Mouse (Mus musculus) ES-E14 (cell line): ENCODE results near the gene Sh3pxd2b. TPM values are rescaled to one million over a fixed set of nuclear protein-coding genes. Genes with fewer than 3 reads are reported as not detected.

ENCODE experiments used
- DNase-seq: peaks from one replicate; pipeline ENCODE4 v3.0.0-alpha.2; 2013; ENCODE audit warnings: low read depth, low spot score
- H3K27ac ChIP-seq: 2 replicates; pipeline ENCODE4 v1.5.1; 2012; ENCODE audit warnings: low read depth, mild to moderate bottlenecking, low read length, moderate library complexity, mixed read lengths; ENCODE audit not compliant: poor library complexity, insufficient read depth, severe bottlenecking
- H3K36me3 ChIP-seq: 2 replicates; pipeline ENCODE4 v1.6.1; 2012; ENCODE audit warnings: mild to moderate bottlenecking, low read length, moderate library complexity, mixed read lengths; ENCODE audit not compliant: control insufficient read depth, poor library complexity, insufficient read depth, severe bottlenecking
- H3K4me1 ChIP-seq, 2 experiments: fragments of 150-350 bp in 1 of 2; sonication (generic) in 1 of 2; 2 replicates each; pipeline ENCODE4 v1.6.1; 2012; ENCODE audit warnings: low read length in 2 of 2, mild to moderate bottlenecking in 1 of 2, mixed read lengths in 1 of 2; ENCODE audit not compliant: control insufficient read depth in 2 of 2, insufficient read depth in 2 of 2, poor library complexity in 1 of 2
- H3K4me3 ChIP-seq, 2 experiments: fragments of 150-350 bp in 1 of 2; sonication (generic) in 1 of 2; 2 replicates each; pipeline ENCODE4 v1.5.1; 2012; ENCODE audit warnings: low read length in 2 of 2, low read depth in 1 of 2, mild to moderate bottlenecking in 1 of 2, mixed read lengths in 1 of 2; ENCODE audit not compliant: insufficient read depth in 1 of 2, poor library complexity in 1 of 2, severe bottlenecking in 1 of 2
- H3K9ac ChIP-seq: 2 replicates; pipeline ENCODE4 v1.6.1; 2012; ENCODE audit warnings: low read depth, mild to moderate bottlenecking, low read length, mixed read lengths; ENCODE audit not compliant: poor library complexity, insufficient read depth, severe bottlenecking
- H3K9me3 ChIP-seq: fragments of 150-350 bp; sonication (generic); 2 replicates; pipeline ENCODE4 v1.6.1; 2012; ENCODE audit warnings: low read depth, mild to moderate bottlenecking, low read length; ENCODE audit not compliant: control insufficient read depth, insufficient read depth
- CHD2 ChIP-seq: IDR thresholded peaks from 2 replicates; pipeline ENCODE4 v1.6.1; 2014; ENCODE audit warnings: mild to moderate bottlenecking, low read depth, low read length, inconsistent platforms
- HCFC1 ChIP-seq: IDR thresholded peaks from 2 replicates; pipeline ENCODE4 v1.6.1; 2012; ENCODE audit warnings: low read length, inconsistent platforms, borderline replicate concordance; ENCODE audit not compliant: insufficient read depth
- MAFK ChIP-seq: IDR thresholded peaks from 2 replicates; pipeline ENCODE4 v1.6.1; 2014; ENCODE audit warnings: mild to moderate bottlenecking, low read depth, low read length, inconsistent platforms; ENCODE audit not compliant: insufficient read depth
- ZC3H11A ChIP-seq: IDR thresholded peaks from 2 replicates; pipeline ENCODE4 v1.6.1; 2012; ENCODE audit warnings: low read depth, mild to moderate bottlenecking, inconsistent platforms, low read length, borderline replicate concordance
- ZNF384 ChIP-seq: IDR thresholded peaks from 2 replicates; pipeline ENCODE4 v1.6.1; 2012; ENCODE audit warnings: low read depth, low read length, inconsistent platforms
- in situ Hi-C, 2 experiments: fragments of 600-800 bp; cut with MboI; formaldehyde crosslinking; loops; one replicate each; pipeline ENCODE4 v1.15.1; 2025; ENCODE audit warnings: low sequenced_read_pairs in 2 of 2, inconsistent platforms in 1 of 2; ENCODE audit not compliant: unreplicated experiment in 2 of 2
- total RNA-seq: library from RNA; depleted of rRNA; stranded (reverse); fragments of 300-350 nt; gene quantifications from 2 replicates; pipeline ENCODE4 v1.2.3, GENCODE M21; 2012

Sh3pxd2b gene
- total RNA-seq, 1 experiment: 6.8 TPM

GRCm38 (mm10) chr11:32345504-32346297 lies 1.9 kb upstream of the Sh3pxd2b start:
- Histone ChIP-seq H3K9ac (no peak overlapping the region), H3K4me1 (peaks cover 0 to 12% of the 10 kb centered on the region in 2 experiments; a peak in 2 of 4 replicates), H3K4me3 (no peak overlapping the region), H3K27ac (no peak overlapping the region), H3K9me3 (no peaks in the 10 kb centered on the region), H3K36me3 (no peaks in the 10 kb centered on the region)
- no peak for TF ChIP-seq CHD2
- no peak for TF ChIP-seq ZC3H11A
- TF ChIP-seq MAFK: no peak
- TF ChIP-seq ZNF384: no peak
- no peak for TF ChIP-seq HCFC1
- in situ Hi-C loops: no loop called here
- no peak for DNase-seq

- no peaks in the 10 kb centered on the region for H3K9me3 ChIP-seq
- TF ChIP-seq ZNF384 (no peak), ZC3H11A (no peak), HCFC1 (no peak), MAFK (no peak), CHD2 (no peak)
- H3K4me3 ChIP-seq: peak overlapping the region; percentile 80 to 99
- in situ Hi-C loops: no loop called here
- DNase-seq: no peak
- no peaks in the 10 kb centered on the region for H3K36me3 ChIP-seq
- H3K4me1 ChIP-seq: peaks cover 0 to 12% of the 10 kb centered on the region in 2 experiments; a peak in 2 of 4 replicates
- peak overlapping the region; percentile 87 for H3K9ac ChIP-seq
- H3K27ac ChIP-seq: no peak overlapping the region
These were observed 385 bp upstream of the Sh3pxd2b start for GRCm38 (mm10) chr11:32347264-32347606.

- Histone ChIP-seq H3K9me3 (no peaks in the 10 kb centered on the region), H3K27ac (no peak overlapping the region), H3K4me3 (peak overlapping the region; percentile 80 to 99), H3K4me1 (peaks cover 0 to 12% of the 10 kb centered on the region in 2 experiments; a peak in 2 of 4 replicates), H3K36me3 (no peaks in the 10 kb centered on the region), H3K9ac (peak overlapping the region; percentile 87; the same call in 1 of the 2 replicates)
- no peak for DNase-seq
- TF ChIP-seq ZC3H11A (no peak), CHD2 (no peak), ZNF384 (no peak), HCFC1 (no peak), MAFK (no peak)
- in situ Hi-C loops: no loop called here
These were observed 1.0 kb downstream of the Sh3pxd2b start for GRCm38 (mm10) chr11:32348433-32349283.

GRCm38 (mm10) chr11:32349284-32349953 lies 1.8 kb downstream of the Sh3pxd2b start:
- DNase-seq: no peak
- Histone ChIP-seq H3K36me3 (no peaks in the 10 kb centered on the region), H3K27ac (no peak overlapping the region), H3K9ac (no peak overlapping the region), H3K4me1 (peaks cover 0 to 12% of the 10 kb centered on the region in 2 experiments; a peak in 2 of 4 replicates), H3K4me3 (no peak overlapping the region), H3K9me3 (no peaks in the 10 kb centered on the region)
- in situ Hi-C loops: no loop called here
- TF ChIP-seq HCFC1 (no peak), MAFK (no peak), ZC3H11A (no peak), CHD2 (no peak), ZNF384 (no peak)
